Mouse (Mus musculus): Measurements from ENCODE around the gene Nfic. TPM values are rescaled to one million over a fixed set of nuclear protein-coding genes. Genes with fewer than 3 reads are reported as not detected.

Gene Nfic
- polyA plus RNA-seq, 1 experiment from 2014 or later = 15.4 TPM

GRCm38 (mm10) chr10:81496264-81496901 lies 40.9 kb upstream of the Nfic start, which contains the start of gene Ncln:
Gene Ncln (minus strand): TSS chr10:81496392.
- Histone ChIP-seq H3K27me3 (ENCODE audit: control insufficient read depth, insufficient read depth, low read depth, low read length) (no peaks in the 10 kb centered on the region), H3K4me2 (ENCODE audit: low read length) (peak within 1 kb of the TSS; percentile 100), H3K4me1 (ENCODE audit: control insufficient read depth, insufficient read depth, low read length) (peaks cover 18% of the 10 kb centered on the region), H3K9me3 (replicated peaks; ENCODE audit: control insufficient read depth, low read length, poor library complexity, severe bottlenecking) (no peaks in the 10 kb centered on the region), H3K4me3 (ENCODE audit: low read depth, low read length) (peak within 1 kb of the TSS; percentile 77), H3K27ac (ENCODE audit: low read length) (peak within 1 kb of the TSS; percentile 84), H3K36me3 (ENCODE audit: control insufficient read depth, insufficient read depth, low read length) (peaks cover 13% of the 10 kb centered on the region), H3K9ac (ENCODE audit: low read depth, low read length) (peak within 1 kb of the TSS; percentile 76)
- WGBS = under 1% methylated on average over 45 of the region's 45 CpGs
- ATAC-seq = peak; percentile 96

- WGBS = 1% methylated on average over 41 of the region's 41 CpGs
- peak; percentile 37 for ATAC-seq
- H3K9ac ChIP-seq (ENCODE audit: low read depth, low read length) = peak overlapping the region; percentile 76
- H3K9me3 ChIP-seq (replicated peaks; ENCODE audit: control insufficient read depth, low read length, poor library complexity, severe bottlenecking) = no peaks in the 10 kb centered on the region
- H3K4me1 ChIP-seq (ENCODE audit: control insufficient read depth, insufficient read depth, low read length) = peaks cover 18% of the 10 kb centered on the region
- peaks cover 20% of the 10 kb centered on the region for H3K36me3 ChIP-seq (ENCODE audit: control insufficient read depth, insufficient read depth, low read length)
- peak overlapping the region; percentile 100 for H3K4me2 ChIP-seq (ENCODE audit: low read length)
- H3K27me3 ChIP-seq (ENCODE audit: control insufficient read depth, insufficient read depth, low read depth, low read length) = no peaks in the 10 kb centered on the region
- H3K27ac ChIP-seq (ENCODE audit: low read length) = peak overlapping the region; percentile 84
- peak overlapping the region; percentile 77 for H3K4me3 ChIP-seq (ENCODE audit: low read depth, low read length)
These were observed 40.3 kb upstream of the Nfic start for GRCm38 (mm10) chr10:81495616-81496263.

GRCm38 (mm10) chr10:81495151-81495550 lies 39.7 kb upstream of the Nfic start:
- H3K9ac ChIP-seq (ENCODE audit: low read depth, low read length) = peak overlapping the region; percentile 76
- ATAC-seq = no peak
- H3K27me3 ChIP-seq (ENCODE audit: control insufficient read depth, insufficient read depth, low read depth, low read length) = no peaks in the 10 kb centered on the region
- 77% methylated on average over 6 of the region's 6 CpGs for WGBS
- H3K4me1 ChIP-seq (ENCODE audit: control insufficient read depth, insufficient read depth, low read length) = peaks cover 18% of the 10 kb centered on the region
- peak overlapping the region; percentile 100 for H3K4me2 ChIP-seq (ENCODE audit: low read length)
- peak overlapping the region; percentile 77 for H3K4me3 ChIP-seq (ENCODE audit: low read depth, low read length)
- H3K36me3 ChIP-seq (ENCODE audit: control insufficient read depth, insufficient read depth, low read length) = peaks cover 21% of the 10 kb centered on the region
- H3K27ac ChIP-seq (ENCODE audit: low read length) = no peak overlapping the region
- no peaks in the 10 kb centered on the region for H3K9me3 ChIP-seq (replicated peaks; ENCODE audit: control insufficient read depth, low read length, poor library complexity, severe bottlenecking)

GRCm38 (mm10) chr10:81494260-81495041 lies 39.0 kb upstream of the Nfic start:
- no peaks in the 10 kb centered on the region for H3K9me3 ChIP-seq (replicated peaks; ENCODE audit: control insufficient read depth, low read length, poor library complexity, severe bottlenecking)
- peak overlapping the region; percentile 100; the same call in 1 of the 2 replicates for H3K4me2 ChIP-seq (ENCODE audit: low read length)
- WGBS = 92% methylated on average over 11 of the region's 11 CpGs
- H3K4me3 ChIP-seq (ENCODE audit: low read depth, low read length) = no peak overlapping the region
- H3K36me3 ChIP-seq (ENCODE audit: control insufficient read depth, insufficient read depth, low read length) = peaks cover 25% of the 10 kb centered on the region
- H3K9ac ChIP-seq (ENCODE audit: low read depth, low read length) = 0 out of 2 replicates have a peak overlapping the region, but pooled peaks have one; percentile 76
- ATAC-seq = no peak
- peaks cover 18% of the 10 kb centered on the region for H3K4me1 ChIP-seq (ENCODE audit: control insufficient read depth, insufficient read depth, low read length)
- H3K27ac ChIP-seq (ENCODE audit: low read length) = no peak overlapping the region
- no peaks in the 10 kb centered on the region for H3K27me3 ChIP-seq (ENCODE audit: control insufficient read depth, insufficient read depth, low read depth, low read length)

- Histone ChIP-seq H3K36me3 (ENCODE audit: control insufficient read depth, insufficient read depth, low read length) (peaks cover 28% of the 10 kb centered on the region), H3K4me1 (ENCODE audit: control insufficient read depth, insufficient read depth, low read length) (peaks cover 18% of the 10 kb centered on the region), H3K4me3 (ENCODE audit: low read depth, low read length) (no peak overlapping the region), H3K9ac (ENCODE audit: low read depth, low read length) (no peak overlapping the region), H3K27ac (ENCODE audit: low read length) (no peak overlapping the region), H3K27me3 (ENCODE audit: control insufficient read depth, insufficient read depth, low read depth, low read length) (no peaks in the 10 kb centered on the region), H3K4me2 (ENCODE audit: low read length) (no peak overlapping the region), H3K9me3 (replicated peaks; ENCODE audit: control insufficient read depth, low read length, poor library complexity, severe bottlenecking) (no peaks in the 10 kb centered on the region)
- WGBS = 85% methylated on average over 8 of the region's 8 CpGs
- no peak for ATAC-seq
These were observed 38.3 kb upstream of the Nfic start for GRCm38 (mm10) chr10:81493601-81494220.

- Histone ChIP-seq H3K4me1 (ENCODE audit: control insufficient read depth, insufficient read depth, low read length) (peaks cover 18% of the 10 kb centered on the region), H3K4me3 (ENCODE audit: low read depth, low read length) (no peak overlapping the region), H3K9me3 (replicated peaks; ENCODE audit: control insufficient read depth, low read length, poor library complexity, severe bottlenecking) (no peaks in the 10 kb centered on the region), H3K4me2 (ENCODE audit: low read length) (no peak overlapping the region), H3K9ac (ENCODE audit: low read depth, low read length) (no peak overlapping the region), H3K36me3 (ENCODE audit: control insufficient read depth, insufficient read depth, low read length) (peaks cover 37% of the 10 kb centered on the region), H3K27me3 (ENCODE audit: control insufficient read depth, insufficient read depth, low read depth, low read length) (no peaks in the 10 kb centered on the region), H3K27ac (ENCODE audit: low read length) (no peak overlapping the region)
- no peak for ATAC-seq
- WGBS = 93% methylated on average over 11 of the region's 11 CpGs
These were observed 37.3 kb upstream of the Nfic start for GRCm38 (mm10) chr10:81492606-81493240.

GRCm38 (mm10) chr10:81491018-81491417 lies 35.6 kb upstream of the Nfic start:
- Histone ChIP-seq H3K4me3 (ENCODE audit: low read depth, low read length) (no peak overlapping the region), H3K27me3 (ENCODE audit: control insufficient read depth, insufficient read depth, low read depth, low read length) (no peaks in the 10 kb centered on the region), H3K4me2 (ENCODE audit: low read length) (no peak overlapping the region), H3K27ac (ENCODE audit: low read length) (no peak overlapping the region), H3K4me1 (ENCODE audit: control insufficient read depth, insufficient read depth, low read length) (peaks cover 13% of the 10 kb centered on the region), H3K9me3 (replicated peaks; ENCODE audit: control insufficient read depth, low read length, poor library complexity, severe bottlenecking) (no peaks in the 10 kb centered on the region), H3K36me3 (ENCODE audit: control insufficient read depth, insufficient read depth, low read length) (peaks cover 50% of the 10 kb centered on the region), H3K9ac (ENCODE audit: low read depth, low read length) (no peak overlapping the region)
- no peak for ATAC-seq
- WGBS = 94% methylated on average over 9 of the region's 9 CpGs

- no peaks in the 10 kb centered on the region for H3K27me3 ChIP-seq (ENCODE audit: control insufficient read depth, insufficient read depth, low read depth, low read length)
- H3K36me3 ChIP-seq (ENCODE audit: control insufficient read depth, insufficient read depth, low read length) = peaks cover 50% of the 10 kb centered on the region
- no peak overlapping the region for H3K27ac ChIP-seq (ENCODE audit: low read length)
- no peak overlapping the region for H3K4me2 ChIP-seq (ENCODE audit: low read length)
- ATAC-seq = no peak
- 84% methylated on average over 14 of the region's 14 CpGs for WGBS
- no peak overlapping the region for H3K9ac ChIP-seq (ENCODE audit: low read depth, low read length)
- H3K4me3 ChIP-seq (ENCODE audit: low read depth, low read length) = no peak overlapping the region
- peaks cover 7% of the 10 kb centered on the region for H3K4me1 ChIP-seq (ENCODE audit: control insufficient read depth, insufficient read depth, low read length)
- no peaks in the 10 kb centered on the region for H3K9me3 ChIP-seq (replicated peaks; ENCODE audit: control insufficient read depth, low read length, poor library complexity, severe bottlenecking)
These were observed 34.5 kb upstream of the Nfic start for GRCm38 (mm10) chr10:81489941-81490340.

All from midbrain, embryonic 16.5 days (tissue).